Mouse (Mus musculus) monocyte, adult 2 months (primary cell): Measurements from ENCODE around the gene Astn2.

Experiments
- DNase-seq, 2 experiments: peaks; one replicate each; pipeline ENCODE4 v3.0.0; 2022; ENCODE audit warnings: low spot score in 2 of 2, low read depth in 1 of 2

Gene Astn2

GRCm38 (mm10) chr4:65888332-65888993 is 515.9 kb downstream of the Astn2 start:
- no peak for DNase-seq

- no peak for DNase-seq
These were observed 517.5 kb downstream of the Astn2 start for GRCm38 (mm10) chr4:65886862-65887261.

DNA sequence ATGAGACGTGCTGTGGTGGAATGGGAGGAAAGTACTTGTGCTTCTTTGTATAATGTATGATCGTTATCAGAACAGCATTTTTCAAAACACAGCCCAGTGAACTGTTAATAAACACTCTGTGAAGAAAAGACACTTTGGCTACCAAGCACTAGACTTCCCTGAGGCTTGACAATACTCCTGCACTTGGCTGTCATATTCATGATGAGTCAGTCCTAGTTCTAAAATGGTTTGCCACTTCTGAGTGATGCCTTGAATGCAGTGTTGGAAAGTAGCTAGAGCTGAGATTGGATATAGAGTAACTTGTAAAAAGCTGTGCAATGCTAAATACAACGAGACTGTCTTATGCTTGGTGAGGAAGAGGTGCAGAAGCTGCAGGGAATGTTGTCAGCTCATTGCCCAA is 518.5 kb downstream of the Astn2 start:
- DNase-seq = no peak

- no peak for DNase-seq
These were observed 530.1 kb downstream of the Astn2 start for GRCm38 (mm10) chr4:65874236-65874781.

- no peak for DNase-seq
These were observed 539.9 kb downstream of the Astn2 start for GRCm38 (mm10) chr4:65864551-65864950.

- DNase-seq = no peak
These were observed 561.2 kb downstream of the Astn2 start for GRCm38 (mm10) chr4:65843191-65843590.

DNA sequence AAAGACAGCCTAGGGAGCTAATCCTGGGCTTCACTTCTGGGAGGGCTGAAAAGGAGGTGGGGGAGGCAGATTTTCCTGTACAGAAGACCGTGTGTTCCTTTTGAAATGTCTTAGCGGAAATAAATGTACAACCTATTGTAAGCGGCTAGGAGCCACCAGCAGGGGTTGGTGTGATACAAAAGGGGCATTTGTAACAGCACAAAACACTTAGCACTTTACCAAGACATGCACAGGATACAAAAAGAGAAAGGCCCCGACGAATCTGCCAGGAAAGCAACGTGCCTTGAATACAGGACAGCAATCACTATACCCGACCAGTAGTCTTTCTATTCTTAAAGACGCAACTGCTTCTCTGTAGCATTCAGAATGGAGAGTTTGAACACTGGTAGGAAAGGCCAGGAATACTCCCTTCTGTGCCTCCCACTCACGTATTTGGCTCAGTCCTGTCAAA is 564.8 kb downstream of the Astn2 start:
- DNase-seq = no peak

- DNase-seq = no peak
These were observed 565.6 kb downstream of the Astn2 start for GRCm38 (mm10) chr4:65838781-65839180.

GRCm38 (mm10) chr4:65832971-65833370 is 571.4 kb downstream of the Astn2 start:
- no peak for DNase-seq

DNA sequence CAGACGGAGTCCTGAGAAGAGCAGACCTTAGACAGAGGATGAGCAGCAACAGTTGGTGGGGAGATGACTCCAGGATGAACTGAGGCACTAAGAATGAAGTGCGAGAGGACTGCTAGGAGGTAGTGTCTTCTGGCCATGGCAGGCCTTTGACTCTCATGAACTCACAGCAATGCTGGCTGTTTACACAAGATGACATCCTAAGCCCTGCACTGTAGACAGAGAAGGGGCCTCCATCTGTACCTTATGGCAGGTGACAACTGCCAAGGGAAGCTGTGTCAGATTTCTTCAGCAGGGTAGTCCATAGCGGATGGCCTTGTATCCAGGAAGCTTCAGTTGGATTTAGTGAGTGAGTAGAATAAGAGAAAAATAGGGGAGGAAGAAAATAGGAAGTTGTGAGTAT is 572.5 kb downstream of the Astn2 start:
- DNase-seq = no peak

GRCm38 (mm10) chr4:65830495-65830894 is 573.9 kb downstream of the Astn2 start:
- DNase-seq = no peak

- no peak for DNase-seq
These were observed 583.3 kb downstream of the Astn2 start for GRCm38 (mm10) chr4:65821070-65821469.

GRCm38 (mm10) chr4:65820236-65820635 is 584.2 kb downstream of the Astn2 start:
- DNase-seq = no peak

DNA sequence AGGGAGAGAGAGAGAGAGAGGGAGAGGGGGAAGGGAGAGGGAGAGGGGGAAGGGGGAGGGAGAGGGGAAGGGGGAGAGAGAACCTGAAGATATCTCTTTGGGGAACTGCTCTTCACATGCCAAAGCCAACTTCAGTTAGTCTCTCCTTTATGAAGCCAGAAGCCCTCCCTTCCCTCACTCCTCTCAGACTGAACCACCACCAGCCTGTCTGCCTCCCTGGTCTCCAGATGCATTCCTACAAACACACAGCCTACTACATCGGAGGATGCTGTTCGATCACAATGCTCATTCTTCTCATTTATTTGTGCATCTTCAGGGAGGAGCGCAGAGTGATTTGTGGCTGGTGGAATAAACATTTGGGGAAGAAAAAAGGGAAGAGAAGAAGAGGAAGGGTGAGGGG is 584.6 kb downstream of the Astn2 start:
- no peak for DNase-seq

DNA sequence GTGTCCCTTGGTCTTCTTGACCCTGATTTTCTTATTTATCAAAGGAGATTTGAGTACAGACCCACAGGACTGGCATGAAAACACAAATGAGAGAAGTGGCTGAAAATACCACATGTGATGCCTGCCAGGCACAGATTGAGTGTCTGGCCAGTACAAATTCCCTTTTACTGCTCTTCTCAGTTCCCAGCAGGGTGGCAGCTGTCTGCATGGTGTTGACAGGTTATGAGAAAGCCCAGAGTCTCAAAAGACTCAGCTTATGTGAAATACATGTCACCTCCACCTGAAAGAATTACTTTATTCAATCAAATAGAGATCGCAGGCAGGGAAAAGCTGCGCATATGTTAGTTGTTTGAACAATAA is 590.3 kb downstream of the Astn2 start:
- no peak for DNase-seq

GRCm38 (mm10) chr4:65813500-65814175 is 590.8 kb downstream of the Astn2 start:
- DNase-seq = no peak

GRCm38 (mm10) chr4:65807341-65807740 is 597.1 kb downstream of the Astn2 start:
- no peak for DNase-seq

- no peak for DNase-seq
These were observed 603.2 kb downstream of the Astn2 start for GRCm38 (mm10) chr4:65801204-65801603.

DNA sequence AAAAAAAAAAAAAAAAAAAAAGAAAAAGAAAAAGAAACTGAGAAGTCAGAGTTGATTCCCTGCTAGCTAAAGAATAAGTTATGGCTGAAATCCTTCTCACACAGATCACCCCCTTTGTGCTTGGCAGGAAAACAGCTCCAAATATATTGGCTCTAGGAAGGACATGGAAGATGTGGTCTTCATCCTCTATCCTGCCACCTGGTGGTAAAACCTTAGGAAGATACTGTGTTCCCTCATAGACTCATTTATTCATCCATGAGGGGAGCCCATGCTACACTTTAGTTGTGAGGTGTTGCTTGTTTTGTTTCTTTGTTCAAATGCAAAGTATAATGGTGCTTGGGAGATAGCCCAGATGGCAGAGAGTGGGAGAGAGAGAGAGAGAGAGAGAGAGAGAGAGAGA is 613.4 kb downstream of the Astn2 start:
- DNase-seq = no peak

DNA sequence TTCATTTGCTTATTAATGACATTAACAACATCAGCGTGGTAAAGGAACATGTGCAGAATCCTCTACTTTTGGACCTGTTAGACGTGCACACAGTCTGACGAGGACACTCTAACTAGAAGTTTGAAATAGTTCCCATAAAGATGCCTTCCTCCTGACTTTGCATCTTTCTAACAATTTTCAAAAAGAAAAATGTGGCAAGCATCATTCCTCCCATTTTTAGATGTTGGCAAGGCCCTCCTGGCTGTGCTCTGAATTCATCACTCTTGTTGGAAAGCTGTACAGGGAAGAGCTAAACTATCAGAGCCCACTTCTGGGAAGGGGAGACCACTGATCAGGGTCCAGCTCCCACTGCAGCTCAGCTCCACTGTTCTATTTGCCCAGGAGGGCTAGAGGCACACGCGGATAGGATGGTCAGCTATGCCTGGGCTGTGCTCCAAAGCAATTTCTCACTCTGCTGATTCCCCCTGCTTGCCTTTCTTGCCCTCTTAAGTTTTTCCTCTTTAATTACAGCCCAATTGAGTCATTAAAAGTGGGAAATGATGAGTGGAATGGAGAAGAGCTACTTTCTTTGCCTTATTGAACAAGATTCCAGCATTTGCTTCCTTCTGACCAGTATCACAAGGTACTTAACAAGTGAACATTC is 630.9 kb downstream of the Astn2 start:
- DNase-seq = no peak

DNA sequence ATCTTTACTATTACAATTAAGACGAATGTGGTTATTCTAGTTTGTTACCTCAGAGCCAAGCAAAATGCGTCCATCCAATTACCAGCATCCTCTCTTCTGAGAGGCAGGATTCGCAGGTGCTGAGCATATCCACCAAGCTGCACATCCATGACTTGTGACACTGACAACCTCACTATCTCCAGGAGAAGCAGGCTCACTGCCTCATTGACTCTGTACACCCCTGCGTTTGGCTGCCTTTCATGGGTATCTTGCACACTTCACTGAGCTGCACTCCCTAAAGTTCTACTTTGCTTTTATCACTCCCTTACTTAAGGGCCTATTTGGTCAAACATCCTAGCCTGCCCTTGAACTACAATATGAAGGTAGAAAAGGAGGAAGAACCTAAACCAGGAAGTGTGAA is 633.5 kb downstream of the Astn2 start:
- DNase-seq = no peak

DNA sequence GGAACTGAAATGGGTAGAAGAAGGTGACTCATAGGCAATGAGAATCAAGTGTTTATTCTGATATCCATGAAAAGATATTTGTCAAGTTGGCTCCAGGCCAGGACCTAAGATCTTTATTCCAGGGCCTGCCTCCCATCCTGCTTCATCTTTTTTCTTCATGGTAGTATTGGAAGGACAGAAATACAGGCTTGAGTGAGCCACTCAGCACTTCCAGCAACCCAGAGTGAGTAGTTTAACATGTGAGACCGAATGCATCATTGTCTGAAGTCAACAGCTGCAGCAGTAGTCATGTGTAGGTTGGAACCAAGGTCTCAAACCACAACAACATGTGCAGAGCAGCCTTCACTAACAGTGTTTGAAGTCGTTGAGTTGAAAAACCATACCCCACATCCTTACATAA is 636.5 kb downstream of the Astn2 start:
- DNase-seq = no peak
